Mouse (Mus musculus): ENCODE results near the gene Rims4.

Gene Rims4

DNA sequence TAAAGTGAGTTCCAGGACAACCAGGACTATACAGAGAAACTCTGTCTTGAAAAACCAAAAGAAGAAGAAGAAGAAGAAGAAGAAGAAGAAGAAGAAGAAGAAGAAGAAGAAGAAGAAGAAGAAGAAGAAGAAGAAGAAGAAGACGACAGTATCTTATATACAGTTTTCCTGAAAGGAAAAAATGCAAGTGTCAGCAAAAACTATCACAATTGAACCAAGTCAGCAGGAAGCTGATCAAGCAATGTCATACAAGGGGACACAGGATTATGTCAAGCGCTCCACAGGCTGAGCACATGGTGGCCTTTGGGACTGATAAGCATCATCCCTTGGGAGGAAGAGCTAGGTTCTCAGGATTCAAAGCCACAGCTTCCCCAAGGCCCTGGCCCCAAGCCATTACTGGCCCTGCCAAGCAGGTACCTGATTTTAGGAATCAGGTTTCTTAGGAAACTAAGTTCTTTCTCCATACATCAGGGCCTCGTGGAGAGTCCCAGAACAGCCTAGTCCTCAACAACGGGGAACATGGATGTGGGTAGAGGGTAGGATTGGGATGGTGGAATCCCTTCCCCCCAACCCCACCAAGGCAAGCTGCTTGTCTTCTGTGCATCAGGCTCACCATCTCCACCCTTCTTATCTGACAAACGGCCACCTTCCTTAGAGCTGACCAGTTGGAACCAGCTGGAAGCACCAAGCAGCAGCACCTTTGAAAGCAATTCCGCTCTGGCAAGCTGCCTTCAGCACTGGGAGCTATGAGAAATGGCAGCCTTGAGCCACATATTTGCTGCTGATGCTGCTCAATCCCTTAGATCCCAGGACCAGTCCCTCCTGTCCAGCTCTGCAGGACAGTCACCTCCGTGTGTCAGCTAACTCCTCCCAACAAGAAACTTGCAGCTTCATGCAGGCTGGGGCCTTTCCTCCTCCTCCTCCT, 24.8 kb downstream of the Rims4 start:
- TF ChIP-seq GATA4 (IDR thresholded peaks at IDR 0.05; ENCODE audit: insufficient replicate concordance, low read length) = no peak

DNA sequence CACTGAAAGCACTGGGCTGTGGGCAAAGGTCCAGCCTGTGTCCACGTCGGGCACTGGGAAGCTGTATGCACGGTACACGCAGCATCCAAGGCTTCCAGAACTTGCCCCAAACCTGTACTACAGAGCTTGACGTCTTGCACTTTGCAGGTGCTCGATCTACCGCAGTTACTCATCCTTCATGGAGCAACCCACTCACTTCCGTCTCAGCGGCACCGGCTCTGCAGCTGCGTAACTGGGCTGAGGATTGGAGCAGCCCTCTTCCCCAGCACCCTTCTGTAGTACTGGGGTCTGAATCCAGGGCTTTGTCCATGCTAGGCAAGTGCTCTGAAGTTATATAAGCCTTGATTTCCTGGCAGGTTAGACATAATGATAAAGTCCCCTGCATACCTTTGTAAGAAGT, 27.2 kb downstream of the Rims4 start:
- no peak for TF ChIP-seq GATA4 (IDR thresholded peaks at IDR 0.05; ENCODE audit: insufficient replicate concordance, low read length)

DNA sequence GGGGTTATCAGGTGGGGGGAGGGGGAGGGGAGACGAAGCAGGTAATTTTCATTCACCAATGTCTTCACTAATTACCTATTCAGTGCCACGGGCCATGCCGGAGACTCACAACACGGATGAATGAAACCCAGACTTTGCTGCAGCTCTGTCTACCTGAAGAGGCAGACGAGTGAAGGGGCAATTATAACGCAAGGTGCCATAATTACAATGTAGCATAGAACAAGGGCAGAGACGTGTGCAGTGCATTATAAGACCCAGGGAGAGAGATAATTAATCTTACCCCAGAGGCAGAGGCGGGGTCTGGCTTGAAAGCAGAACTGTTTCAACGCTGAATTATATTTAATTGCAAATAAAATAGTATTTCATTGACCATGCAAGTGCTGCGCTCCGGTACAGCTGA, 27.9 kb downstream of the Rims4 start:
- TF ChIP-seq GATA4 (IDR thresholded peaks at IDR 0.05; ENCODE audit: insufficient replicate concordance, low read length) = no peak

- no peak for TF ChIP-seq GATA4 (IDR thresholded peaks at IDR 0.05; ENCODE audit: insufficient replicate concordance, low read length)
Observed at GRCm38 (mm10) chr2:163889411-163889810, 29.1 kb downstream of the Rims4 start.

- no peak for TF ChIP-seq GATA4 (IDR thresholded peaks at IDR 0.05; ENCODE audit: insufficient replicate concordance, low read length)
Observed at GRCm38 (mm10) chr2:163882859-163883652, 35.4 kb downstream of the Rims4 start.

GRCm38 (mm10) chr2:163880891-163881290, 37.6 kb downstream of the Rims4 start:
- TF ChIP-seq GATA4 (IDR thresholded peaks at IDR 0.05; ENCODE audit: insufficient replicate concordance, low read length) = no peak

DNA sequence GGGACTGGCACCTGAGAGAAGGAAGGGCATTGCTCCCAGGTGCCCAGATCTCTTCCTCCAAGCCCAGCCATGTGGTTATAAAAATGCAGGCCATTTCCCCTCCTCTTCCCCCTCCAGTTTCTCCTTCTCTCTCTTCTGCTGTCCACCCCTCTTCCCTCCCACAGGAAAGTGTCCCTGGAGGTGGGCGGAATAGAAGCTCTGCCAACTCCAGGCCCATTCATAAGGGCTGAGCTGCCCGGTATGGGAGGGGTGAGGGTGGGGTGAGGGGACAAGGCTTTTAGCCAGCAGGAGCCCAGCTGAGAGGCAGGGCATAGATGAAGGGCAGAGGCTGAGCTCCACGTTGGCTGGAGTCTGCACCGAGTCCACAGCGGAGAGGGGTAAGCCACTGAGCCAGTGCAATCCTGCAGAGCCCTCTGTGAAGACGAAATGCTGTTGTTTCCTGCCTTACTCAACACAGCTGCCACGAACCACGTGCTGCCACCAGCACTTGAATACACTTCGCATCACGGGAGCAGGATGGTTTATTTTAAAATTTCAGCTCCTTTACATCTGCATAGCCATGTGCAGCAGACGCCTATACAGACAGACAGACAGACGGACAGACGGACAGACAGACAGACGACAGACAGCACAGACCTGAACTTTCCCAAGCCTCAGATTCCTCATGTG, 41.5 kb downstream of the Rims4 start:
- TF ChIP-seq GATA4 (IDR thresholded peaks at IDR 0.05; ENCODE audit: insufficient replicate concordance, low read length) = no peak

GRCm38 (mm10) chr2:163875484-163875883, 43.0 kb downstream of the Rims4 start:
- no peak for TF ChIP-seq GATA4 (IDR thresholded peaks at IDR 0.05; ENCODE audit: insufficient replicate concordance, low read length)

DNA sequence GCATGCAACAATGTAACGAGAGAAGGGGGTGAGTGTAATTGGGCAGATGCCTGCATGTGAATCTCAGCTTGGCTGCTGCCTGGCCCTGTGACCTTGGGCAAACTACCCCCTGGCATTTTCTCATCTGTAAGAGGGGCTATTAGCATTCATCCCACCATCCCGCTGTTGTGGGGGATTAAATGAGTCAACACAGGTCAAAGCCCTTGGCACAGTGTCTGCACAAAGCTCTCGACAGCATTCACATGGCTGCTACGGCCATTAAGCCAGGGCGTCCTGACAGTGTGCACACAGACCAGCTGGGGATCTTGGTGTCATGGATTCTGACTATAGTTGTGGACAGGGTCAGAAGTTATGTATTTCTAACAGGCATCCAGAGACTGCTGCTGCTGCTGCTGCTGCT, 43.6 kb downstream of the Rims4 start:
- no peak for TF ChIP-seq GATA4 (IDR thresholded peaks at IDR 0.05; ENCODE audit: insufficient replicate concordance, low read length)

- TF ChIP-seq GATA4 (IDR thresholded peaks at IDR 0.05; ENCODE audit: insufficient replicate concordance, low read length) = no peak
Observed at GRCm38 (mm10) chr2:163871906-163872305, 46.6 kb downstream of the Rims4 start.

GRCm38 (mm10) chr2:163871266-163871665, 47.2 kb downstream of the Rims4 start:
- no peak for TF ChIP-seq GATA4 (IDR thresholded peaks at IDR 0.05; ENCODE audit: insufficient replicate concordance, low read length)

DNA sequence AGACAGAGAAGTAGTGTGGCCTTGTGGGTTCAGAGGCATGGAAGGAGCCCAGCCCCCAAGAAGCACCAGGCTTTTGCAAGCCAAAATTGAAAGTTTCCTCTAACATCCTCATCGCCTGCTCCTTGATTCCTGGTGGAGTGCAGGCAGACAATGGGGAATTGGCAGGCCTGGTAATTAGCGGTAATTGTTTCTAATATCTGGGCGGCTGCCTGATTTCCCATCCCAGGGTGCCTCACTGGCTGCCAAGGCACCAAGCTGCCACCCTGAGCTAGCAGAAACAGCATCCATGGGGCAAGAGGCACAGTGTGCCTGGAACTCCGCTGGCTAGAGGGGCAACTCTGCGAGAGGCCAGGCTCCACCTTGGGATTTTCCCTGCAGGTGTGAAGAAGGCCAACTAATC, 48.7 kb downstream of the Rims4 start:
- no peak for TF ChIP-seq GATA4 (IDR thresholded peaks at IDR 0.05; ENCODE audit: insufficient replicate concordance, low read length)

DNA sequence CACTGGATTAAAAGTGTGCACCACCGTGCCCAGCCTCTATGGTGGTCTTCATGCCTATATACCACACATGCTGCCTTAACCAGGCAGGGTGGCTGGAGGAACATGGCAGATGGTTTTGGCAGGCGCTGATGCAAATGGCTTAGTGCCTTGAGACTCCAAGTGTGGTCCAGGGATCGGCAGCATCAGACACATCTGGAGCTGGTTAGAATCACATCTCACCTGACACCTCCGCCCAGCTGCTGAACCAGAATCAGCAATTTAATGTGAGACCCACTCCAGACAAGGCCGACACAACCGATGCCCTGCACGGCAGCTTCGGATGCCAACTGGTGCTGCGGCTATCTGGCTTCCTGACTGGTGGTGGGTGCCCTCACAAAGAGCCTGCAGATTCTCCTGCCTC, 52.4 kb downstream of the Rims4 start:
- TF ChIP-seq GATA4 (IDR thresholded peaks at IDR 0.05; ENCODE audit: insufficient replicate concordance, low read length) = no peak

GRCm38 (mm10) chr2:163865311-163865710, 53.2 kb downstream of the Rims4 start:
- no peak for TF ChIP-seq GATA4 (IDR thresholded peaks at IDR 0.05; ENCODE audit: insufficient replicate concordance, low read length)

GRCm38 (mm10) chr2:163858254-163858947, 60.1 kb downstream of the Rims4 start:
- no peak for TF ChIP-seq GATA4 (IDR thresholded peaks at IDR 0.05; ENCODE audit: insufficient replicate concordance, low read length)

Data from liver, adult (tissue).